ENCODE assay signal across 9 mouse cellular contexts in genomic region chr7:30457629-30458330, GRCm38 (mm10). TPM values are rescaled to one million over a fixed set of nuclear protein-coding genes. Genes with fewer than 3 reads are reported as not detected.
A peak's percentile ranks its signal among the peaks of the same experiment; 100 is the strongest.
DNase-seq lines count a peak whose midpoint lies in the region; ATAC-seq and TF ChIP-seq lines count a peak whose summit lies in the region.
"Had no signal": no experiment of that assay in that cellular context is flagged by ENCODE, and none has a peak within 500 bp of the region (broad histone marks: within the 10 kb centered on the region; RNA-seq: fewer than 3 reads in every experiment).

Gene Kirrel2, minus strand, starts transcription at chr7:30457690.
Gene Nphs1, plus strand, starts transcription at chr7:30458315.

- H3K27ac ChIP-seq in heart, embryonic 11.5 days (ENCODE audit: low read depth, low read length), result no peak within 1 kb of the TSS
- no peak within 1 kb of the TSS for H3K27ac ChIP-seq in cortical plate, adult 2 months (ENCODE audit: insufficient read depth, low read length)
- peak within 1 kb of the TSS; percentile 79 for H3K27ac ChIP-seq in hindbrain, embryonic 11.5 days (ENCODE audit: low read depth, low read length)
- H3K27ac ChIP-seq in limb, embryonic 15.5 days, result no peak within 1 kb of the TSS
- H3K27ac ChIP-seq in stomach, embryonic 15.5 days, result peak within 1 kb of the TSS; percentile 48

- H3K4me3 ChIP-seq in heart, embryonic 11.5 days (ENCODE audit: low read depth, low read length), result 0 out of 2 replicates have a peak within 1 kb of the TSS, but pooled peaks have one; percentile 1
- peak within 1 kb of the TSS; percentile 16 for H3K4me3 ChIP-seq in cortical plate, adult 2 months (ENCODE audit: insufficient read depth, low read length)
- H3K4me3 ChIP-seq in hindbrain, embryonic 11.5 days (ENCODE audit: low read depth, low read length), result peak within 1 kb of the TSS; percentile 35
- peak within 1 kb of the TSS; percentile 14; the same call in 1 of the 2 replicates for H3K4me3 ChIP-seq in limb, embryonic 15.5 days
- peak within 1 kb of the TSS; percentile 24 for H3K4me3 ChIP-seq in stomach, embryonic 15.5 days (replicated peaks)

- no peaks in the 10 kb centered on the region for H3K9me3 ChIP-seq in heart, embryonic 11.5 days (replicated peaks; ENCODE audit: control insufficient read depth, low read length)
- no peaks in the 10 kb centered on the region for H3K9me3 ChIP-seq in hindbrain, embryonic 11.5 days (ENCODE audit: control insufficient read depth, low read length)
- H3K9me3 ChIP-seq in limb, embryonic 15.5 days, result no peaks in the 10 kb centered on the region
- no peaks in the 10 kb centered on the region for H3K9me3 ChIP-seq in stomach, embryonic 15.5 days

- no peaks in the 10 kb centered on the region for H3K4me1 ChIP-seq in heart, embryonic 11.5 days (ENCODE audit: control insufficient read depth, insufficient read depth, low read length)
- no peaks in the 10 kb centered on the region for H3K4me1 ChIP-seq in cortical plate, adult 2 months (ENCODE audit: control insufficient read depth, insufficient read depth, low read length)
- peaks cover 12% of the 10 kb centered on the region for H3K4me1 ChIP-seq in hindbrain, embryonic 11.5 days (replicated peaks; ENCODE audit: control insufficient read depth, insufficient read depth, low read length)
- H3K4me1 ChIP-seq in limb, embryonic 15.5 days, result peaks cover 23% of the 10 kb centered on the region
- peaks cover 25% of the 10 kb centered on the region for H3K4me1 ChIP-seq in stomach, embryonic 15.5 days

- TF ChIP-seq POLR2A in cortical plate, adult 2 months (IDR thresholded peaks at IDR 0.05; ENCODE audit: extremely low read depth, insufficient read depth, low read length), result no peak

- peak; percentile 53; the same call in 1 of the 2 replicates for ATAC-seq in heart, embryonic 11.5 days (replicated peaks; ENCODE audit: insufficient number of reproducible peaks, low FRiP score, low TSS enrichment)
- ATAC-seq in hindbrain, embryonic 11.5 days (ENCODE audit: low FRiP score), result peak; percentile 91
- ATAC-seq in limb, embryonic 15.5 days (ENCODE audit: insufficient number of reproducible peaks, low FRiP score, low TSS enrichment, low read depth), result no peak
- peak; percentile 76; the same call in 1 of the 2 replicates for ATAC-seq in stomach, embryonic 15.5 days (ENCODE audit: insufficient read depth, low FRiP score, low read depth)

- H3K9ac ChIP-seq in heart, embryonic 11.5 days (ENCODE audit: low read depth, low read length), result no peak within 1 kb of the TSS
- peak within 1 kb of the TSS; percentile 48 for H3K9ac ChIP-seq in hindbrain, embryonic 11.5 days (ENCODE audit: low read depth, low read length)
- no peak within 1 kb of the TSS for H3K9ac ChIP-seq in limb, embryonic 15.5 days
- no peak within 1 kb of the TSS for H3K9ac ChIP-seq in stomach, embryonic 15.5 days

- TF ChIP-seq CTCF in cortical plate, adult 2 months (IDR thresholded peaks at IDR 0.05; ENCODE audit: extremely low read depth, insufficient read depth, low read length), result no peak

- intact Hi-C loops in heart, postnatal 36 days (cut with DNase I), result no loop called here

- H3K4me2 ChIP-seq in heart, embryonic 11.5 days, result peak within 1 kb of the TSS; percentile 14; the same call in 1 of the 2 replicates
- peak within 1 kb of the TSS; percentile 50 for H3K4me2 ChIP-seq in hindbrain, embryonic 11.5 days (replicated peaks; ENCODE audit: low read depth, low read length)
- H3K4me2 ChIP-seq in limb, embryonic 15.5 days, result peak within 1 kb of the TSS; percentile 33
- H3K4me2 ChIP-seq in stomach, embryonic 15.5 days, result peak within 1 kb of the TSS; percentile 46

- no peak for DNase-seq in heart, postnatal 36 days
- DNase-seq in hindbrain, embryonic 11.5 days (ENCODE audit: low spot score), result peak; percentile 81
- DNase-seq in lung, adult 18-20 months, result no peak
- DNase-seq in urinary bladder, postnatal 4 days (ENCODE audit: low spot score in 2 of 2), result no peak

- WGBS in heart, embryonic 11.5 days (ENCODE audit: insufficient replicate concordance), result 3% methylated on average over 16 of the region's 16 CpGs
- 2% methylated on average over 16 of the region's 16 CpGs for WGBS in hindbrain, embryonic 11.5 days
- 2% methylated on average over 16 of the region's 16 CpGs for WGBS in limb, embryonic 15.5 days
- 2% methylated on average over 16 of the region's 16 CpGs for WGBS in stomach, embryonic 15.5 days

- H3K36me3 ChIP-seq in heart, embryonic 11.5 days (ENCODE audit: control insufficient read depth, insufficient read depth, low read length), result no peaks in the 10 kb centered on the region
- H3K36me3 ChIP-seq in hindbrain, embryonic 11.5 days (ENCODE audit: control insufficient read depth, insufficient read depth, low read length), result no peaks in the 10 kb centered on the region
- H3K36me3 ChIP-seq in limb, embryonic 15.5 days, result no peaks in the 10 kb centered on the region
- no peaks in the 10 kb centered on the region for H3K36me3 ChIP-seq in stomach, embryonic 15.5 days

- peaks cover 97% of the 10 kb centered on the region for H3K27me3 ChIP-seq in heart, embryonic 11.5 days (ENCODE audit: control insufficient read depth, insufficient read depth, low read length)
- H3K27me3 ChIP-seq in hindbrain, embryonic 11.5 days (ENCODE audit: control insufficient read depth, insufficient read depth, low read length), result peaks cover 80% of the 10 kb centered on the region
- H3K27me3 ChIP-seq in limb, embryonic 15.5 days, result peaks cover 96% of the 10 kb centered on the region
- peaks cover 97% of the 10 kb centered on the region for H3K27me3 ChIP-seq in stomach, embryonic 15.5 days (replicated peaks)

RNA-seq across cellular contexts. Expression of gene Kirrel2, which starts in this region (rescaled TPM):
- 1.5 and 3.7 TPM in 2 replicates for polyA plus RNA-seq in heart, embryonic 11.5 days (2014; fragmentation: Nextera tagmentation; extraction: Ambion mirVana)
- total RNA-seq in heart, postnatal 36 days (2021), result not detected
- polyA plus RNA-seq in cortical plate, adult 2 months (2012; rRNA removed), result 7.8 and 8.3 TPM in 2 replicates
- polyA plus RNA-seq in hindbrain, embryonic 11.5 days (2014; fragmentation: Nextera tagmentation; extraction: Ambion mirVana), result 18.6 and 25.8 TPM in 2 replicates
- polyA plus RNA-seq in limb, embryonic 15.5 days (2015; fragmentation: Nextera tagmentation; extraction: Ambion mirVana), result 0.04 and 0.38 TPM in 2 replicates
- 4.7 and 6.0 TPM in 2 replicates for polyA plus RNA-seq in stomach, embryonic 15.5 days (2015; fragmentation: Nextera tagmentation; extraction: Ambion mirVana)
- total RNA-seq: MEL had no signal

RNA-seq across cellular contexts. Expression of gene Nphs1, which starts in this region (rescaled TPM):
- polyA plus RNA-seq in heart, embryonic 11.5 days (2014; fragmentation: Nextera tagmentation; extraction: Ambion mirVana), result 0.10 and 0.37 TPM in 2 replicates
- not detected for total RNA-seq in heart, postnatal 36 days (2021)
- polyA plus RNA-seq in cortical plate, adult 2 months (2012; rRNA removed), result 1.4 and 1.7 TPM in 2 replicates
- 3.3 and 4.5 TPM in 2 replicates for polyA plus RNA-seq in hindbrain, embryonic 11.5 days (2014; fragmentation: Nextera tagmentation; extraction: Ambion mirVana)
- 0.07 TPM in 1 of 2 replicates, not detected in the other for polyA plus RNA-seq in limb, embryonic 15.5 days (2015; fragmentation: Nextera tagmentation; extraction: Ambion mirVana)
- polyA plus RNA-seq in stomach, embryonic 15.5 days (2015; fragmentation: Nextera tagmentation; extraction: Ambion mirVana), result 3.7 and 5.7 TPM in 2 replicates

Comparison
In these comparisons a context has a peak if more than half of its experiments do, and no peak if none do; other contexts are left out.
1. H3K27ac ChIP-seq: peak in hindbrain, embryonic 11.5 days (single experiment) and stomach, embryonic 15.5 days (single experiment); none in heart, embryonic 11.5 days (single experiment), cortical plate, adult 2 months (single experiment) and limb, embryonic 15.5 days (single experiment).
2. Peak in every context shown above with its lines, with median percentiles within 50 percentile points of each other: H3K4me2 ChIP-seq and H3K4me3 ChIP-seq.